Mouse (Mus musculus): ENCODE data around the gene Tinag. TPM values are rescaled to one million over a fixed set of nuclear protein-coding genes. Genes with fewer than 3 reads are reported as not detected.
A peak's percentile ranks its signal among the peaks of the same experiment; 100 is the strongest.
"Not testable (repeated sequence)": the region's sequence is repeated elsewhere in the genome, so short reads cannot be mapped to it uniquely, and the experiment has no call there.

Gene Tinag
- polyA plus RNA-seq (2015; fragmentation: Nextera tagmentation; extraction: Ambion mirVana), result 9.9 and 12.4 TPM in 2 replicates

GRCm38 (mm10) chr9:77045585-77045984, at the start of gene Tinag:
Tinag (minus strand) TSS chr9:77045794.
- ATAC-seq (ENCODE audit: insufficient read depth, low FRiP score), result peak; percentile 44; the same call in 1 of the 2 replicates
- H3K4me2 ChIP-seq (ENCODE audit: low read depth, low read length), result peak within 1 kb of the TSS; percentile 34; the same call in 1 of the 2 replicates
- WGBS, result 33% methylated on average over 2 of the region's 2 CpGs
- peak within 1 kb of the TSS; percentile 91 for H3K27ac ChIP-seq (ENCODE audit: low read length)
- no peaks in the 10 kb centered on the region for H3K27me3 ChIP-seq (ENCODE audit: control insufficient read depth, insufficient read depth, low read length)
- no peaks in the 10 kb centered on the region; the same call in 1 of the 2 replicates for H3K9me3 ChIP-seq (replicated peaks; ENCODE audit: control insufficient read depth, low read length)
- peak within 1 kb of the TSS; percentile 28; the same call in 1 of the 2 replicates for H3K9ac ChIP-seq (ENCODE audit: low read length)
- peaks cover 4% of the 10 kb centered on the region; the same call in 1 of the 2 replicates for H3K4me1 ChIP-seq (ENCODE audit: control insufficient read depth, insufficient read depth, low read length)
- H3K36me3 ChIP-seq (ENCODE audit: control insufficient read depth, insufficient read depth, low read length), result no peaks in the 10 kb centered on the region; the same call in 1 of the 2 replicates
- peak within 1 kb of the TSS; percentile 28 for H3K4me3 ChIP-seq (replicated peaks; ENCODE audit: low read length)

- H3K4me2 ChIP-seq (ENCODE audit: low read depth, low read length); H3K4me1 ChIP-seq (ENCODE audit: control insufficient read depth, insufficient read depth, low read length); H3K4me3 ChIP-seq (replicated peaks; ENCODE audit: low read length); H3K27ac ChIP-seq (ENCODE audit: low read length); ATAC-seq (ENCODE audit: insufficient read depth, low FRiP score); H3K9me3 ChIP-seq (replicated peaks; ENCODE audit: control insufficient read depth, low read length); H3K9ac ChIP-seq (ENCODE audit: low read length); H3K27me3 ChIP-seq (ENCODE audit: control insufficient read depth, insufficient read depth, low read length); H3K36me3 ChIP-seq (ENCODE audit: control insufficient read depth, insufficient read depth, low read length): not testable (repeated sequence)
- WGBS, result 83% methylated on average over 1 of the region's 1 CpGs
These were observed 37.6 kb upstream of the Tinag start for GRCm38 (mm10) chr9:77083221-77083620.

- Histone ChIP-seq H3K9me3 (replicated peaks; ENCODE audit: control insufficient read depth, low read length) (no peaks in the 10 kb centered on the region), H3K4me1 (ENCODE audit: control insufficient read depth, insufficient read depth, low read length) (no peaks in the 10 kb centered on the region), H3K27me3 (ENCODE audit: control insufficient read depth, insufficient read depth, low read length) (no peaks in the 10 kb centered on the region), H3K27ac (ENCODE audit: low read length) (no peak overlapping the region), H3K4me3 (replicated peaks; ENCODE audit: low read length) (no peak overlapping the region), H3K36me3 (ENCODE audit: control insufficient read depth, insufficient read depth, low read length) (no peaks in the 10 kb centered on the region), H3K4me2 (ENCODE audit: low read depth, low read length) (no peak overlapping the region), H3K9ac (ENCODE audit: low read length) (no peak overlapping the region)
- ATAC-seq (ENCODE audit: insufficient read depth, low FRiP score), result no peak
- 57% methylated on average over 2 of the region's 2 CpGs for WGBS
These were observed 26.1 kb upstream of the Tinag start for GRCm38 (mm10) chr9:77071676-77072075.

- H3K27me3 ChIP-seq (ENCODE audit: control insufficient read depth, insufficient read depth, low read length), result no peaks in the 10 kb centered on the region
- H3K4me2 ChIP-seq (ENCODE audit: low read depth, low read length), result no peak overlapping the region
- H3K4me1 ChIP-seq (ENCODE audit: control insufficient read depth, insufficient read depth, low read length), result no peaks in the 10 kb centered on the region
- H3K9me3 ChIP-seq (replicated peaks; ENCODE audit: control insufficient read depth, low read length), result no peaks in the 10 kb centered on the region
- no peak overlapping the region for H3K9ac ChIP-seq (ENCODE audit: low read length)
- H3K4me3 ChIP-seq (replicated peaks; ENCODE audit: low read length), result no peak overlapping the region
- 63% methylated on average over 4 of the region's 4 CpGs for WGBS
- no peak for ATAC-seq (ENCODE audit: insufficient read depth, low FRiP score)
- H3K36me3 ChIP-seq (ENCODE audit: control insufficient read depth, insufficient read depth, low read length), result no peaks in the 10 kb centered on the region
- no peak overlapping the region for H3K27ac ChIP-seq (ENCODE audit: low read length)
These were observed 11.0 kb upstream of the Tinag start for GRCm38 (mm10) chr9:77056611-77057010.

GRCm38 (mm10) chr9:77054426-77055193, 9.0 kb upstream of the Tinag start:
- H3K4me1 ChIP-seq (ENCODE audit: control insufficient read depth, insufficient read depth, low read length), result no peaks in the 10 kb centered on the region
- ATAC-seq (ENCODE audit: insufficient read depth, low FRiP score), result no peak
- WGBS, result 80% methylated on average over 9 of the region's 9 CpGs
- no peaks in the 10 kb centered on the region for H3K27me3 ChIP-seq (ENCODE audit: control insufficient read depth, insufficient read depth, low read length)
- H3K27ac ChIP-seq (ENCODE audit: low read length), result no peak overlapping the region
- H3K9ac ChIP-seq (ENCODE audit: low read length), result no peak overlapping the region
- no peaks in the 10 kb centered on the region for H3K36me3 ChIP-seq (ENCODE audit: control insufficient read depth, insufficient read depth, low read length)
- H3K4me3 ChIP-seq (replicated peaks; ENCODE audit: low read length), result no peak overlapping the region
- no peaks in the 10 kb centered on the region for H3K9me3 ChIP-seq (replicated peaks; ENCODE audit: control insufficient read depth, low read length)
- no peak overlapping the region for H3K4me2 ChIP-seq (ENCODE audit: low read depth, low read length)

- no peaks in the 10 kb centered on the region for H3K9me3 ChIP-seq (replicated peaks; ENCODE audit: control insufficient read depth, low read length)
- H3K36me3 ChIP-seq (ENCODE audit: control insufficient read depth, insufficient read depth, low read length), result no peaks in the 10 kb centered on the region
- 78% methylated on average over 2 of the region's 2 CpGs for WGBS
- no peak overlapping the region for H3K27ac ChIP-seq (ENCODE audit: low read length)
- H3K4me1 ChIP-seq (ENCODE audit: control insufficient read depth, insufficient read depth, low read length), result no peaks in the 10 kb centered on the region
- no peak for ATAC-seq (ENCODE audit: insufficient read depth, low FRiP score)
- no peaks in the 10 kb centered on the region for H3K27me3 ChIP-seq (ENCODE audit: control insufficient read depth, insufficient read depth, low read length)
- H3K4me2 ChIP-seq (ENCODE audit: low read depth, low read length), result no peak overlapping the region
- no peak overlapping the region for H3K4me3 ChIP-seq (replicated peaks; ENCODE audit: low read length)
- H3K9ac ChIP-seq (ENCODE audit: low read length), result no peak overlapping the region
These were observed 5.8 kb upstream of the Tinag start for GRCm38 (mm10) chr9:77051406-77051805.

- H3K9me3 ChIP-seq (replicated peaks; ENCODE audit: control insufficient read depth, low read length), result no peaks in the 10 kb centered on the region
- ATAC-seq (ENCODE audit: insufficient read depth, low FRiP score), result no peak
- no peak overlapping the region for H3K27ac ChIP-seq (ENCODE audit: low read length)
- H3K27me3 ChIP-seq (ENCODE audit: control insufficient read depth, insufficient read depth, low read length), result no peaks in the 10 kb centered on the region
- peaks cover 4% of the 10 kb centered on the region; the same call in 1 of the 2 replicates for H3K4me1 ChIP-seq (ENCODE audit: control insufficient read depth, insufficient read depth, low read length)
- no peak overlapping the region for H3K9ac ChIP-seq (ENCODE audit: low read length)
- H3K36me3 ChIP-seq (ENCODE audit: control insufficient read depth, insufficient read depth, low read length), result no peaks in the 10 kb centered on the region
- 47% methylated on average over 2 of the region's 2 CpGs for WGBS
- no peak overlapping the region for H3K4me3 ChIP-seq (replicated peaks; ENCODE audit: low read length)
- H3K4me2 ChIP-seq (ENCODE audit: low read depth, low read length), result no peak overlapping the region
These were observed 4.1 kb upstream of the Tinag start for GRCm38 (mm10) chr9:77049669-77050068.

GRCm38 (mm10) chr9:77046067-77046715, 597 bp upstream of the Tinag start:
- WGBS, result 46% methylated on average over 5 of the region's 5 CpGs
- H3K36me3 ChIP-seq (ENCODE audit: control insufficient read depth, insufficient read depth, low read length), result no peaks in the 10 kb centered on the region; the same call in 1 of the 2 replicates
- H3K9ac ChIP-seq (ENCODE audit: low read length), result no peak overlapping the region
- peaks cover 4% of the 10 kb centered on the region; the same call in 1 of the 2 replicates for H3K4me1 ChIP-seq (ENCODE audit: control insufficient read depth, insufficient read depth, low read length)
- H3K27me3 ChIP-seq (ENCODE audit: control insufficient read depth, insufficient read depth, low read length), result no peaks in the 10 kb centered on the region
- peak overlapping the region; percentile 91 for H3K27ac ChIP-seq (ENCODE audit: low read length)
- H3K4me2 ChIP-seq (ENCODE audit: low read depth, low read length), result 0 out of 2 replicates have a peak overlapping the region, but pooled peaks have one; percentile 11
- H3K9me3 ChIP-seq (replicated peaks; ENCODE audit: control insufficient read depth, low read length), result no peaks in the 10 kb centered on the region; the same call in 1 of the 2 replicates
- H3K4me3 ChIP-seq (replicated peaks; ENCODE audit: low read length), result no peak overlapping the region
- peak; percentile 69 for ATAC-seq (ENCODE audit: insufficient read depth, low FRiP score)

- no peaks in the 10 kb centered on the region for H3K36me3 ChIP-seq (ENCODE audit: control insufficient read depth, insufficient read depth, low read length)
- WGBS, result 41% methylated on average over 2 of the region's 2 CpGs
- H3K4me3 ChIP-seq (replicated peaks; ENCODE audit: low read length), result no peak overlapping the region
- H3K9me3 ChIP-seq (replicated peaks; ENCODE audit: control insufficient read depth, low read length), result no peaks in the 10 kb centered on the region
- H3K27ac ChIP-seq (ENCODE audit: low read length), result no peak overlapping the region
- H3K4me1 ChIP-seq (ENCODE audit: control insufficient read depth, insufficient read depth, low read length), result no peaks in the 10 kb centered on the region
- H3K9ac ChIP-seq (ENCODE audit: low read length), result no peak overlapping the region
- ATAC-seq (ENCODE audit: insufficient read depth, low FRiP score), result no peak
- no peaks in the 10 kb centered on the region for H3K27me3 ChIP-seq (ENCODE audit: control insufficient read depth, insufficient read depth, low read length)
- H3K4me2 ChIP-seq (ENCODE audit: low read depth, low read length), result no peak overlapping the region
These were observed 10.2 kb downstream of the Tinag start for GRCm38 (mm10) chr9:77035361-77035760.

Data from stomach, embryonic 16.5 days (tissue).